Mouse (Mus musculus) Muller cell, postnatal 12 days (primary cell): ENCODE measurements around the gene Abca1.

ENCODE experiments used
- DNase-seq: peaks from one replicate; pipeline ENCODE4 v3.0.0-alpha.2; 2015; ENCODE audit errors: inconsistent ontology term

Abca1 gene

DNA sequence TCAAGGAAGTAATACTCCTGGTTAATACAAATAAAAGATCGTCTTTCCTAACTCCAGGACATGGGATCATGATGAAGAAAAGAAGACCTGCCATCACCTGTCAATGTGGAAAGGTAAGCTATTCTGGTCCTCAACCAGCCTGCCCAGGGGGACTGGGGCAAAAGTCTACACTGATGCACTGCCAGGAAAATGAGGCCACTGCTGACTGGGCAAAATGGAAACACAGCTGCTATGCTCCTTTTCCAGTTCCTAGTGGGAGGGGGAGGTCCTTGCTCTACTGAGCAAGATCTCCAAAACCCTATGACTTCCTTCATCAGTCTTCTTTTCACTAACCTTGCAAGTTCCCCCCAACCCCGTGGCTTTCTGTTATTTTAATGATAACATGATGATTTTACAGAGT lies 73.1 kb downstream of the Abca1 start:
- DNase-seq, result no peak

- DNase-seq, result no peak
Observed at GRCm38 (mm10) chr4:53085634-53086033, 74.1 kb downstream of the Abca1 start.

- DNase-seq, result no peak
Observed at GRCm38 (mm10) chr4:53083071-53083470, 76.6 kb downstream of the Abca1 start.

- DNase-seq, result no peak
Observed at GRCm38 (mm10) chr4:53082451-53082850, 77.2 kb downstream of the Abca1 start.

GRCm38 (mm10) chr4:53081851-53082250 lies 77.8 kb downstream of the Abca1 start:
- no peak for DNase-seq

GRCm38 (mm10) chr4:53080290-53080689 lies 79.4 kb downstream of the Abca1 start:
- DNase-seq, result no peak

GRCm38 (mm10) chr4:53078793-53079310 lies 80.8 kb downstream of the Abca1 start:
- no peak for DNase-seq

DNA sequence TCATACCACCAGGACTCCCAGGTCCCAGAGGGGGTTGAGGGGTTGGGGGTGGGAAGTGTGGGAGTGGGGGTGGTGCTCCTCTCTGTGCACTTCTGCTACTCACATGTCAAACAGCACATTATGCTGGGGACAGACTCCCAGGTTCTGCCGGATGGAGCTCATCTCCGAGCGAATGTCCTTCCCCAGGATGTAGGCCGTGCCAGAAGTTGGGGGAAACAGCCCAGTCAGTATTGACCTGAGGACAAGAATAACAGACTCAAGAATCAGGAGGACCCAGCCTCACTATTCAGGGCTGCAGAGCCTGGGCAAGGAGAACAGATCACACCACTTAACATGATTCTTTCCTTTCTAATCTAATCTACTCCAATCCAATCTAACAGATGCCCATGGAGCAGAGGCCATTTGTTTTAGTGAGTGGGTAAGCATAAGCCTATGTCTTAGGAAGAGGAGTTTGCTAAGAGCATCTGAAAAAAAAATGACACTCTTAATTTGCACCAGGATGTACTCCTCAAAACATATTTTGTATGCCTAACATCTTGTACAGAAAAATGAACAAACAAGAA lies 82.8 kb downstream of the Abca1 start:
- DNase-seq, result no peak

- DNase-seq, result no peak
Observed at GRCm38 (mm10) chr4:53073025-53073424, 86.7 kb downstream of the Abca1 start.

GRCm38 (mm10) chr4:53062301-53063008 lies 97.2 kb downstream of the Abca1 start:
- DNase-seq, result no peak

DNA sequence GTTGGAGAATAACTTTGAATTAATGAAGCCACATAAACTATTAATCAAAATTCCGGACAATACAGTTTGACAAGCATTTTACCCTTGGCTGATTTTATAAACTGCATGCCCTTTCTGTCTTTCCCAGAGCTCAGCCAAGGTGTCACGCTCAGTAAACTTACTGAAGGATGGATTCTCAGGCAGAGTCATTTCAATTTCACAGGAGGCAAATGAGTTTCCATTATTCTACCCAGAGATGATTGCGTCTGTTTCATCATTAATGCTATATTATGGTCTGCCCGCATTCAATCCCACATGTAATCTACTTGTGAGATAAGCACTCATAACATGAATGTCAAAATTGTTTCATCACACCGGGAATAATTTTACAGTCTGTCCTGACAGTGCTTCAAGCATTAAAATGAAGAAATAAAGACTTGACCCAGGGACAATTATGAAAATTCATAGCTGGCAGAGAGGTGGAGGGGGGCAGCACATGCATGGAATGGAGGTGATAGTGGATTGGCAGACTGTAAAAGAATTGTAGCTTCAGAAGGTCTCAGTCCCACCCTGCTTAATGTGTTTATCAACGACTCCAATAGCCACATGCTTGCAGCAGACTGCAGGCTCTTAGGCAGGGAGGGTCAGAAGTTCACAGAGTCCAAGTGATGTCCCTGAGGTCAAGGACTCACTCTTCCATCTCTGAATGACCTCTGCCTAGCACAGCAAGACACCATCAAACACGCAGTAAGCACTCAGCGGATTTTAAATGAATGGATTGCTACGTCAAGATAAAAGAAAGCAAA lies 113.3 kb downstream of the Abca1 start:
- DNase-seq, result no peak

- no peak for DNase-seq
Observed at GRCm38 (mm10) chr4:53045807-53046206, 113.9 kb downstream of the Abca1 start.

GRCm38 (mm10) chr4:53043819-53044218 lies 115.9 kb downstream of the Abca1 start:
- DNase-seq, result no peak

GRCm38 (mm10) chr4:53030326-53030948 lies 129.3 kb downstream of the Abca1 start:
- peak; percentile 40 for DNase-seq

DNA sequence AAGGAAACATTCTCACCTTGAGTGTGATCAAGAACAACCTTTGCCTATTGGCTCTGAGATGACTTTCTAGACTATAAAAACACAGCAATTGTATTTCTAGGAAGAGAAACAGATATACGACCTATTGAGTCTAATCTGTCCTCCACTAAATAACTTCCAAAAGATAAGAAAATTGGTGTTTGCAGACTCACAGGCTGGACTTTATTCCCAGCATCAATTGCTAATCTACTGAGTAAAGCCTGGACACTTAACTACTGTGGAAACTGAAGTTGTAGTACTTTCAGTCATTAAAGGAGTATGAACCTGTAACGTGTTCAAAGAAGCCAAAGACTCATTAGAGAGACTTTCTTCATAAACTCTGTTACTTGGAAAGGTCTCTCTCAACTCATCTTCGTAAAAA lies 131.9 kb downstream of the Abca1 start:
- DNase-seq, result no peak

- no peak for DNase-seq
Observed at GRCm38 (mm10) chr4:53024397-53024796, 135.3 kb downstream of the Abca1 start.

- DNase-seq, result no peak
Observed at GRCm38 (mm10) chr4:53023189-53023925, 136.3 kb downstream of the Abca1 start.

- DNase-seq, result no peak
Observed at GRCm38 (mm10) chr4:53018392-53018791, 141.3 kb downstream of the Abca1 start.

- no peak for DNase-seq
Observed at GRCm38 (mm10) chr4:53015024-53015423, 144.7 kb downstream of the Abca1 start.

- DNase-seq, result no peak
Observed at GRCm38 (mm10) chr4:53014421-53014820, 145.3 kb downstream of the Abca1 start.

- DNase-seq, result peak; percentile 99
Observed at GRCm38 (mm10) chr4:53011732-53012361, 147.8 kb downstream of the Abca1 start, which contains the start of gene Nipsnap3b. Gene Nipsnap3b (plus strand): TSS chr4:53011880.
